Mouse (Mus musculus): ENCODE results near the gene Kdelc2.
A peak's percentile ranks its signal among the peaks of the same experiment; 100 is the strongest.

Kdelc2 gene

DNA sequence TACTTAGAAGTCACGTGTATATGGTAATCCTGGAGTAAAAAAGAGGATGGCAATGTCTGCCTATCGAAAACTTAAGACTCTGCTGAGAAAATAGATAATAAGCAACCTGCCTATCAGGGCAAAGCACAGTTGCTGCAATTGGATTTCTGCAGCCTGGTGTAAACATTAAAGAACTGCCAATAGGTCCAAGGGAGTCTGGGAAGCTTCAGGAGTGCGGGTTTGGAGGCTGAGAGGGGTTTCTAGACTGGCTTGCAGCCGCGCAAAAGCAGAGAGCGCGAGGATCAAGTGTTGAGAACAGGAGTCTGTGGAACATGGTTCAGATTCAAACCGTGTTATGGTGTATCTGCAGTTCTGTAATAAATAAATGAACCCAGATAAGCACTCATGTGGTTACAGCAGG, 1.0 kb downstream of the Kdelc2 start:
- DNase-seq (ENCODE audit: low read depth, low spot score), result no peak

DNA sequence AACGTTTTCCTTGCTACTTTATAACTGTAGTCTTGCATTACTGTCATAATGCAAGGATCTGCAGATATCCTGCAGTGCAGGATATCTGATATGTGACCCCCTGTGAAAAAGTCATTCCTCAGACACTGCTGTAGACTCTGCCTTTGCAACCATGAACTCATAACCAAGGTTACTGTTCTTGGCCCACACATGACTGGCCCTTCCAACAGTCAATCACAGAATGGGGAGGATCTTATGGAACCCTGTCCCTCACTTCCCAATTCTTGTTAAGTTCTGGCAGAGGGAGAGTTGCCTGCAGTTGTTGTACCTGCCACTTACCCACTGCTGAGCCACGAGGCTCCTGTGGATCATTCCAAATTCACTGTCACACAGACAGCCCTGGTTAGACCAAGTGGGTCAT, 3.6 kb downstream of the Kdelc2 start:
- DNase-seq (ENCODE audit: low read depth, low spot score), result no peak

GRCm38 (mm10) chr9:53389109-53389508, 5.3 kb downstream of the Kdelc2 start:
- DNase-seq (ENCODE audit: low read depth, low spot score), result no peak

GRCm38 (mm10) chr9:53390136-53390535, 6.3 kb downstream of the Kdelc2 start:
- no peak for DNase-seq (ENCODE audit: low read depth, low spot score)

DNA sequence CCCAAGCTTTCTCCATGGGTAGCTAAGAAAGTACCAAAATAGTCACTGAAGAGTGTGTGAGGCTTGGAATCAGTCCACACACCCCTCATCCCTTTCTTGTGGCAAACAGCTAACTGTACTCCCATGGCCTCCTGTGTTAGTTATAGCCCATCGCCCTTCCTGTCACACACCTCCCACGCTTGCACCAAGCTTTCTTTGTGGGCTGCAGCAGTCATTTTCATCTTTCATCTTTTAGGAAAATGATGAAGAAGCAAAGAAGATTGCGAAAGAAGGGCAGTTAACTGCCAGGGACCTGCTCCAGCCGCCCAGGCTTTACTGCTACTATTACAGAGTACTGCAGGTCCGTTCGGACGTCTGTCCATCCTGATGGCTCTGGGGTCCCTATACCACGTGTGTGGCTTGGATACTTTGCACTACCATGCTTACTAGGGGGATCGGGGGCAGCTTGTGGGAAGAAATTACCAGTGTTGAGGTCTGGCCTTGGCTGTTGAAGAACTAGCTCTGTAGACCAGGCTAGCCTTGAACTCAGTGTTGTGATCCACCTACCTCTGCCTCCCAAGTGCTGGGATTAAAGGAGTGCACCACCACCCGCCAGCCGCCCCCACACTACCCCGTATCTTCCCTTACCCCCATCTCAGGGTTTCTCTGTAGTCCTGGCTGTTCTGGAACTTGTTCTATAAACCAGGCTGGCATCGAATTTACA, 14.0 kb downstream of the Kdelc2 start:
- no peak for DNase-seq (ENCODE audit: low read depth, low spot score)

- DNase-seq (ENCODE audit: low read depth, low spot score), result no peak
These were observed 14.5 kb downstream of the Kdelc2 start for GRCm38 (mm10) chr9:53398388-53398700.

- DNase-seq (ENCODE audit: low read depth, low spot score), result no peak
These were observed 15.7 kb downstream of the Kdelc2 start for GRCm38 (mm10) chr9:53399537-53399936.

DNA sequence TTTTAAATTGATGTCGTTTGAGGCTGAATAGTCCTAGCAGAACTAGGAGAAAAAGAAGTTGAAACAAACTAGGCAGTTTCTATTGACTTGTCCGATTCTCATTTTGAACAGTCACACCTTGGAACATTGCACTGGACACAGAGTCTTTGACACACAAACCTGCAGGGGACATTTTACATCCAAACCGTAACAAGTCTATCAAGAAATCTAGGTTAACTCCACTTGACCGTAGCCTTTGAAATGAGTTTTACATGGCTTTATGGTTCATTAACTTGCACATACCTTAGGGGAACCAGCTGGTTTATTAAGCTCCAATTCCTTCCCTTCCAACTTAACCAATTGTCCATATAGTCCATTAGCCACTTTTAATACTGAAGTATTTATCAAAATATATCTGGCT, 16.9 kb downstream of the Kdelc2 start:
- no peak for DNase-seq (ENCODE audit: low read depth, low spot score)

DNA sequence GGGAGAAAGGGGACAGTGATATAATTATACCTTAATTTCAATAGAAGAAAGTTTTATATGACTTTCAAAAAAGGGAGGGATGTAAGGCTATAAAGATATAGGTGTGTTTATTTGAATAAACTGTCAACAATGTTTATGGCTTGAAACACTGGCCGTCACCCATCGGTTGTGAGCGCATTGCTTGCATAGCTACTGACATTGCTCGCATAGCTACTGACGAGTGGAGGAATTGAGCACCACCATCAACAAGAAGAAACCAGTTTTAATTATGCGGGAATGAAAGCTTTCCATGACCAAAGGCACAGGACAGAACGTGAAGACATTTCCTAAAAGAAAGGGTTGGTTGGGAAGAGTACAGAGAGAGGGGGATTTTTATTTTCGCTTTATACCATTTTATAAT, 17.3 kb downstream of the Kdelc2 start:
- DNase-seq (ENCODE audit: low read depth, low spot score), result no peak

- no peak for DNase-seq (ENCODE audit: low read depth, low spot score)
These were observed 18.5 kb downstream of the Kdelc2 start, which contains the start of gene 4930550C14Rik for GRCm38 (mm10) chr9:53402291-53402711. Gene 4930550C14Rik (plus strand): TSS chr9:53402325.

DNA sequence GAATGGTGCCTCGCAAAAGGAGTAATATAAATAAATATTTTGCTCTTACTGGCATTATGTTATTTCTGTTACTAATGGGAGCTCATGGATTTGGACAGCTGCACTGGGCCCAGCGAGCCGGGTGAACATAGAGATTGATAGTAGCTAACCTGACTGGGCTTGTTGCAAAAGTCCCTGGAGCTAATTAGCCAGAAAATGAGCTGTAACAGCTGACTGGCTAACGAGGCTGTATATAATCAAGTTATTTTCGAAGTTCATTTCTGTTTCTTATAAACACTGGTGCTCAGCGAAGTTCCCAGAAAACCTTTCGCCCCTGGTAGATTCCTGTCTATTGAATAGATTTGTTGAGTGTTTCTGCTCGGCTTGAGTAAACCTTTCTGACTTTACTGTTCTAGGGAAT, 19.2 kb downstream of the Kdelc2 start:
- DNase-seq (ENCODE audit: low read depth, low spot score), result no peak

- DNase-seq (ENCODE audit: low read depth, low spot score), result no peak
These were observed 20.4 kb downstream of the Kdelc2 start for GRCm38 (mm10) chr9:53404050-53404752.

- peak; percentile 86 for DNase-seq (ENCODE audit: low read depth, low spot score)
These were observed 21.2 kb downstream of the Kdelc2 start for GRCm38 (mm10) chr9:53404753-53405722.

- DNase-seq (ENCODE audit: low read depth, low spot score), result no peak
These were observed 24.7 kb downstream of the Kdelc2 start for GRCm38 (mm10) chr9:53408548-53408947.

- DNase-seq (ENCODE audit: low read depth, low spot score), result no peak
These were observed 25.1 kb downstream of the Kdelc2 start for GRCm38 (mm10) chr9:53408953-53409361.

DNA sequence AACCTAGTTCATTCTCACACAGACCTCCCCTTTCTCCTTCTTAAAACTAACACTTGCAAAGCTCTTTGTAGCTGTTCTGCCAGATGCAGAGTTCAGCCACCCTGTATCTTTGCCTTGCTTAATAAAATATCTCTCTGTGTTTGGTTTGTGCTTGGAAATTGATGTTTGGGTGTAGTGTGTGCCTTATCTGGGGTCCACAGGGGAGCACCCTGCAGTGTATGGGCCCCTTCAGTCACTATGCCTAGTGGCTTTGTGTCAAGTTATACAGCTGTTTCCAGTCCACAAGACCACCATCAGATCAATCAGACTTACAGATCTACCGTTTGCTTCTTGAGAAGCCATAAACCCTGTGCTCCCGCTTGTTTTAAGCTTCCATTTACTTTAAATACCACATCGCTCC, 25.6 kb downstream of the Kdelc2 start:
- DNase-seq (ENCODE audit: low read depth, low spot score), result no peak

DNA sequence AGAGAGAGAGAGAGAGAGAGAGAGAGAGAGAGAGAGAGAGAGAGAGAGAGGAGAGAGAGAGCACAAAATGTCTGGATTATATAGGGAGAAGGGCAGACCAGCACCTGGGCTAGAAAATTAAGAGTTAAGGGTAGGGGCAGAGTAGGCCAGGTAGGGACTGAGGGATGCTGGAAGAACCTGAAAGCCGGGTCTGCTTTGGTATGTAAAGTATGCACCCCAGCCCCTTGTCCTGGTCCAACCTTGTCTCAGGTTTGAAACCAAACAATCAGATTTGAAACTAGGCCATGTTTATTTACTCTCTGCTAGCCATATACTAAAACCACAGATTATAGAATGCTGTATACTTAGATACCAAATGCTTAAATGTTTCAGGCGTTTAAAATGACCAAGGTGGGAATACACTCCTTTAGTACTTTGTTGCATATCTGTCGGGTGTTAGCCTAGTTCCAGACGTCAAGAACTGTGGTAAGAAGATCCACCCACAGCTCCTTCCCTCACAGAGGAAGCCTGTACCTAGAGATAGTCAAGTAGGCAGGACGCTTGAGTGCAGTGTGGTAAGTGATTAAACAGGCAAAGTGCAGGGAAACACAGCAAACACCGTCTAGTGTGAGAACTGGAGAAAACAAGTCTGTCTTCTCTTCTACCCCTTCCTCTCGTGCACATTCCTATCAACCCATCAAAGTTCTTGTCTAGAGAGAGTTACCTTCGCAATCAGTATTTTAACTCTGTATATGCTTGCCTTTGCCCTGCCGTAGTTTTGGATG, 38.5 kb downstream of the Kdelc2 start:
- DNase-seq (ENCODE audit: low read depth, low spot score), result no peak

DNA sequence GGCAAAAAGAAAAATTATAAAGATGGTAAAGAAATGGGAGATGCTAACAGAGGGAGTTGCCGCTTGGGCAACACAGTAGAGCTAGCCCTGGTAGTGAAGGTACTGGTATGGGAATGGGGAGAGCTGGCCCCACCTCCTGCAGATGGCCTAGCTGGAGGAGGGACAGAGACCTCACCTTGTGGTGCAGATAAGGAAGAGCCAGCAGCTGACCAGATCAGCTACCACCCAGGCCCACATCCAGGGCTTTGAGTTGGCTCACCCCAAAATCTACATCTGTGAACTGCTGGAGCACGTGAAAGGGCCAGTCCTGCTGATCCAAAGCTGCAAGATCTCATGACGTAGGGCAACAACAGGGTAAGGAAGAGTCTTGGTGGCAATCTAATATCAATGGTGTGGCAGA, 42.9 kb downstream of the Kdelc2 start:
- no peak for DNase-seq (ENCODE audit: low read depth, low spot score)

DNA sequence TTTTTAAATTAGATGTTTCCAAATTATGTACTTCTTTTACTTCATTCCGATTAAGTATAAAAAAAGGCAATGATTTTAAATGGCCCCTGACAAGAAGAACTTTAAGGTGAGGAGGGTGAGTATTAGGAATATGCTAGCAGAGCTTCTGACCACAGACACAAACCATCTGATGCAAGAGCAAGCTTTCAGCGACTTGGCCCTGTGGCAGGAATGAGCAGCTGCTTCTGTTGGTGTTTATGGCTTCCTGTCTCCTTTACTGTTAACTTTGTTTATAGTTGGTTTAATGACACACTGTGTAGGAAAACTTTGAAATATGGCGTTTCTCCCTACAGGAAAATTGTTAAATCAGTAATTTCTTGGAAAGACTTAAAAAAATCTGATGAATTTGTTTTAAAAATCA, 43.8 kb downstream of the Kdelc2 start:
- no peak for DNase-seq (ENCODE audit: low read depth, low spot score)

DNA sequence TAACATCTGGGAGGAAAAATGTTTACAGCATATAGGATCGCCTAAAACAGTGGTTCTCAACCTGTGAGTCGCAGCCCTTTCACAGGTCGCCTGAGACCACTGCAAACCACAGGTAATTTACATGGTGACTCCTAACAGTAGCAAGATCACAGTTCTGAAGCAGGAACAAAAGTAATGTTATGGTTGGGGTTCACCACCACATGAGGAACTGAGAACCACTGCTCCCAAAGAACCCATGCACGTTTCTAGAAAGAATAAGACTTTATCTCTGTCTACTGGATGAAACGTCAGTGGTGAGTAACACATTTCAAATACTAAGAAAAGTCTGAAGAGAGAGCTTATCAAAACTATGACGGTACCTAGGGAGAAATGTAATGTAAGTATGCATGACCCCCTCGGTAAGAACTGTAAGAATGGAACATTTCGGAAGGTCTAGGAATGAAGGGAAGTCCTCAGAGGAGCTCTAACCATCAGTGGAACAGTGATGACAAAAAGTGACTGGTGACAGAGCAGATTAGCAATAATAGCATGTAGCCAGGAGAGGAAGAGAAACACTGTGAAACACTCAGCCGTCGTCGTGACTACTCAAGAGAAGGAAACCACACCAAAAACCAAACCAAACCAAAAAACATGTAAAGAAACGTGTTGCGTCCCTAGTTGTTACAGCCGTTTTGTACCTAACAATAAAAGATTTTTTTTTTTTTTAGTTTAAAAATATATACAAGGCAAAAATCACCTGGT, 52.2 kb downstream of the Kdelc2 start:
- DNase-seq (ENCODE audit: low read depth, low spot score), result no peak

GRCm38 (mm10) chr9:53450609-53451008, 66.8 kb downstream of the Kdelc2 start:
- no peak for DNase-seq (ENCODE audit: low read depth, low spot score)

Data from brain, embryonic 18.5 days (tissue).